Mouse (Mus musculus) embryonic facial prominence, embryonic 14.5 days (tissue): ENCODE data around the gene Frmpd4. TPM values are rescaled to one million over a fixed set of nuclear protein-coding genes. Genes with fewer than 3 reads are reported as not detected.
A peak's percentile ranks its signal among the peaks of the same experiment; 100 is the strongest.

ENCODE experiments used
- ATAC-seq: fragments of 200-750 bp; cut with Nextera tagmentation; 2 replicates; pipeline ENCODE4 v1.8.0; 2017; ENCODE audit warnings: low read depth, moderate number of reproducible peaks, moderate TSS enrichment
- DNase-seq: peaks from one replicate; pipeline ENCODE4 v3.0.0-alpha.2; 2015; ENCODE audit warnings: low spot score
- H3K27ac ChIP-seq: fragments of 300-500 bp; sonication (generic); replicated peaks from 2 replicates; pipeline ENCODE4 v1.5.1; 2014; ENCODE audit warnings: low read depth, mild to moderate bottlenecking, low read length, moderate library complexity
- H3K27me3 ChIP-seq: fragments of 300-500 bp; sonication (generic); replicated peaks from 2 replicates; pipeline ENCODE4 v1.6.1; 2014; ENCODE audit warnings: low read length; ENCODE audit not compliant: control insufficient read depth, insufficient read depth
- H3K36me3 ChIP-seq: fragments of 300-500 bp; sonication (generic); 2 replicates; pipeline ENCODE4 v1.6.1; 2014; ENCODE audit warnings: low read length, mixed read lengths; ENCODE audit not compliant: control insufficient read depth, insufficient read depth
- H3K4me1 ChIP-seq: fragments of 300-500 bp; sonication (generic); 2 replicates; pipeline ENCODE4 v1.6.1; 2014; ENCODE audit warnings: antibody characterized with exemption, low read length; ENCODE audit not compliant: control insufficient read depth, insufficient read depth
- H3K4me2 ChIP-seq: fragments of 300-500 bp; sonication (generic); 2 replicates; pipeline ENCODE4 v1.6.1; 2014; ENCODE audit warnings: low read depth, mild to moderate bottlenecking, low read length, moderate library complexity, mixed read lengths
- H3K4me3 ChIP-seq: fragments of 300-500 bp; sonication (generic); 2 replicates; pipeline ENCODE4 v1.5.1; 2014; ENCODE audit warnings: low read depth, mild to moderate bottlenecking, low read length
- H3K9ac ChIP-seq: fragments of 300-500 bp; sonication (generic); 2 replicates; pipeline ENCODE4 v1.6.1; 2014; ENCODE audit warnings: low read depth, mild to moderate bottlenecking, low read length, moderate library complexity, mixed read lengths
- H3K9me3 ChIP-seq: fragments of 300-500 bp; sonication (generic); 2 replicates; pipeline ENCODE4 v1.6.1; 2016; ENCODE audit warnings: low read length; ENCODE audit not compliant: control insufficient read depth
- WGBS: fragments of 180-500 bp; shearing (Covaris S2); extraction: QIAGEN DNeasy Blood & Tissue Kit; methylation state at CpG from one replicate; pipeline ENCODE4 v1.1.7; 2014; 5-methylcytosine and 5-hydroxymethylcytosine counted together
- polyA plus RNA-seq: library from polyadenylated mRNA; unstranded; fragments of >200 nt; fragmentation: Nextera tagmentation; extraction: Ambion mirVana; gene quantifications from 2 replicates; pipeline ENCODE4 v1.2.1, GENCODE M21; 2014

Gene Frmpd4
- polyA plus RNA-seq, 1 experiment from 2014 or later, result 0.72 TPM

DNA sequence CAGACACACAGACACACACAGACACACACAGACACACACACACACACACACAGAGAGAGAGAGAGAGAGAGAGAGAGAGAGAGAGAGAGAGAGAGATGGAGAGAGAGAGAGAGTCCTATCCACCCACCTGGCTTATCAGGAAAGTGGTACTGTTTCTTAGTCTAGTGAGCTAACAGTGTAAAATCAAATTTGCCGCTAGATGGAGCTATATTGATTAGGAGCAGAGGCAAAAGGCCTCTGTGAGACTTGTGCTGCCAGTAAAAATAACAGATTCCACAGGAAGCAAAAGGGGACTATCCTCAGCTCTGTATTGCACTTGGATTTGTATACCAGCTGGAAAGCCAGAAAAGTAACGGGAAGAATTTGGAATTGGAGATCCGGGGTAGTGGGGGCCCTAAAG lies 161.6 kb downstream of the Frmpd4 start:
- H3K9ac ChIP-seq, result no peak overlapping the region
- no peak overlapping the region for H3K4me3 ChIP-seq
- H3K27ac ChIP-seq, result no peak overlapping the region
- no peaks in the 10 kb centered on the region for H3K4me1 ChIP-seq
- peak; percentile 38 for DNase-seq
- H3K27me3 ChIP-seq, result no peaks in the 10 kb centered on the region
- H3K4me2 ChIP-seq, result no peak overlapping the region
- WGBS, result 24% methylated on average over 3 of the region's 3 CpGs
- no peak for ATAC-seq
- no peaks in the 10 kb centered on the region for H3K9me3 ChIP-seq
- no peaks in the 10 kb centered on the region for H3K36me3 ChIP-seq

DNA sequence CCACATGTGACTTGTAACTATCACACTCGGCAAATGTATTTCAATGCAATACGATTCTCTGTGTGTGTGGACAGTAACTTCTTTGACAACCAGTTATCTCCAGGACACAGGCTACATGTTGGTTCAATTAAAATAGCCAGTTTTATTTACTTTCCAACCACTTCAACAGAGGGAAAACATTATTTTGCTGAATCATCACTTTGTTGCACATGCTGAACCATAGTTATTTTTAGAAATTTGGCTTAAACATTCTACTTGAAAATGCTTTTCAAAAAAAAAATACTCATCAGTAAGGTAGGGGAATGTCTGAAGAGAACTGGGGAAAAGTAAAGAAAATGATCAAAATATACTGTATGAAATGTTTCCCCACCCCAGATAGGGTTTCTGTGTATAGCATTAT lies 173.5 kb downstream of the Frmpd4 start:
- no peak for DNase-seq
- H3K4me3 ChIP-seq, result no peak overlapping the region
- 58% methylated on average over 2 of the region's 2 CpGs for WGBS
- H3K4me1 ChIP-seq, result no peaks in the 10 kb centered on the region
- no peak overlapping the region for H3K27ac ChIP-seq
- no peaks in the 10 kb centered on the region for H3K9me3 ChIP-seq
- no peaks in the 10 kb centered on the region for H3K36me3 ChIP-seq
- no peak for ATAC-seq
- H3K27me3 ChIP-seq, result no peaks in the 10 kb centered on the region
- no peak overlapping the region for H3K9ac ChIP-seq
- H3K4me2 ChIP-seq, result no peak overlapping the region

DNA sequence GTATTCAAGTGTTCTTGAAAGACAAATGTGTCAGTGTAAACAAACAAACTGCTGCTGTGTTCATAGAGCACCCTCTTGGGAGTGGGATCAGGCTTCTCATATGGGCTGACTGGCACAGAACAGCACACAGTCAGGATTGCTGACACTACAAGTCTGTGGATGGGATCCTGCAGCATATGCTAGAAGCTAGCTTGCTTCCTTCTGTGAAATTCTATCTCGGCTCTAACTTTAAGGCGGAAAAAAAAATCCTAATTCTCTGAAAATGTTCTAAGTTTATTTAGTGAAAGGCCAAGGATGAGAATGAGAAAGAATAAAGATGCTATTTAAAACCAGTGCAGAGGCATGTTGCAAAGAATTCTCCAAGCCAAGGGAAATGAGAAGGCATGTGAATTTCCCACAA lies 226.6 kb downstream of the Frmpd4 start:
- H3K9ac ChIP-seq, result no peak overlapping the region
- DNase-seq (no peak), ATAC-seq (no peak)
- H3K9me3 ChIP-seq, result no peaks in the 10 kb centered on the region
- H3K27ac ChIP-seq, result no peak overlapping the region
- WGBS, result 66% methylated on average over 2 of the region's 2 CpGs
- H3K36me3 ChIP-seq, result no peaks in the 10 kb centered on the region
- H3K4me3 ChIP-seq, result no peak overlapping the region
- H3K4me1 ChIP-seq, result no peaks in the 10 kb centered on the region
- peaks cover 6% of the 10 kb centered on the region; the same call in 1 of the 2 replicates for H3K27me3 ChIP-seq
- H3K4me2 ChIP-seq, result no peak overlapping the region

GRCm38 (mm10) chrX:168349320-168350225 lies 227.5 kb downstream of the Frmpd4 start:
- 76% methylated on average over 5 of the region's 5 CpGs for WGBS
- Histone ChIP-seq H3K36me3 (no peaks in the 10 kb centered on the region), H3K9ac (no peak overlapping the region), H3K4me1 (no peaks in the 10 kb centered on the region), H3K27me3 (peaks cover 6% of the 10 kb centered on the region; the same call in 1 of the 2 replicates), H3K9me3 (no peaks in the 10 kb centered on the region), H3K4me2 (no peak overlapping the region), H3K27ac (no peak overlapping the region), H3K4me3 (no peak overlapping the region)
- no peak for DNase-seq
- ATAC-seq, result no peak

DNA sequence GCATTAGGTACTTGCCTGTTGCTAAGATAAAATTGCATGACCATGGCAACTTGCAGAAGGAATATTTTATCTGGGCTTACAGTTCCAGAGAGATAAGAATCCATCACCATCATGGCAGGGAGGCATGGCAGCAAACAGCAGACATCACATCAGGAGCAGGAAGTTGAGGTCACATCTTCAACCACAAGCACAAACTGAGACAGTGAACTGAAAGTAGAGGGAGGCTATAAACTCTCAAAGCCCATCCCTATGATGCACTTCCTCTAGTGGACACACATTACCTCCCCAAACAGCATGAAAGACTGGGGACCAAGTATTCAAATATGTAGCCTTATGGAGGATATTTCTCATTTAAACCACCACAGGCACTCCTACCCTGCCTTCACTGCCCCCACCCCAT lies 238.8 kb downstream of the Frmpd4 start:
- peaks cover 16% of the 10 kb centered on the region; the same call in 1 of the 2 replicates for H3K27me3 ChIP-seq
- no peak overlapping the region for H3K9ac ChIP-seq
- H3K4me2 ChIP-seq, result no peak overlapping the region
- H3K27ac ChIP-seq, result no peak overlapping the region
- no peaks in the 10 kb centered on the region for H3K9me3 ChIP-seq
- H3K4me1 ChIP-seq, result no peaks in the 10 kb centered on the region
- ATAC-seq (no peak), DNase-seq (no peak)
- no peaks in the 10 kb centered on the region for H3K36me3 ChIP-seq
- H3K4me3 ChIP-seq, result no peak overlapping the region

- ATAC-seq (no peak), DNase-seq (no peak)
- WGBS, result 79% methylated on average over 3 of the region's 3 CpGs
- Histone ChIP-seq H3K36me3 (no peaks in the 10 kb centered on the region), H3K9ac (no peak overlapping the region), H3K4me2 (no peak overlapping the region), H3K9me3 (no peaks in the 10 kb centered on the region), H3K27ac (no peak overlapping the region), H3K4me1 (no peaks in the 10 kb centered on the region), H3K4me3 (no peak overlapping the region), H3K27me3 (no peaks in the 10 kb centered on the region; the same call in none of the 2 replicates)
These were observed 251.9 kb downstream of the Frmpd4 start for GRCm38 (mm10) chrX:168325161-168325560.

- 64% methylated on average over 1 of the region's 1 CpGs for WGBS
- no peaks in the 10 kb centered on the region for H3K9me3 ChIP-seq
- ATAC-seq (no peak), DNase-seq (no peak)
- no peak overlapping the region for H3K4me3 ChIP-seq
- no peak overlapping the region for H3K9ac ChIP-seq
- no peak overlapping the region for H3K4me2 ChIP-seq
- H3K27ac ChIP-seq, result no peak overlapping the region
- 0 out of 2 replicates have a peak, but pooled peaks cover 3% of the 10 kb centered on the region for H3K27me3 ChIP-seq
- no peaks in the 10 kb centered on the region for H3K4me1 ChIP-seq
- no peaks in the 10 kb centered on the region for H3K36me3 ChIP-seq
These were observed 264.9 kb downstream of the Frmpd4 start for GRCm38 (mm10) chrX:168312158-168312557.

DNA sequence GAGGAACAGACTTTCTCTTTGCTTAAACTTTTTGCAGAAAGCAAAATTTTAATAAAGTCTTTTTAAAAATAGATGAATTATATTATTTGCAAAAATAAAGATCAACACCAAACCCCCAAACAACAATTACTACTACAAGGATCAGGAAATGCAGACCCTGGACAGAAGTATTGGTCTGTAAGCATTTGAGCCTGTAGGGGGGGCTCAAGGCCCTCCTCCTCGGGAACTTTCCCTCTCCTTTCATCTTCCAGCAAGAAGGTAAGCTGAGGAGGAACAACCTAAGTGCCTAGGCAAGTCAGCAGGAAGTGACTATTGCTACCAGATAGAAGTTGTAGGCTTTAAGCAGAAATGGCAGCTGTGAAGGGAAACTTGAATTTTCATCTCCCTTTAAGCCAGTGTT lies 266.9 kb downstream of the Frmpd4 start:
- no peaks in the 10 kb centered on the region for H3K4me1 ChIP-seq
- H3K9ac ChIP-seq, result no peak overlapping the region
- no peaks in the 10 kb centered on the region for H3K36me3 ChIP-seq
- no peak for DNase-seq
- no peak for ATAC-seq
- no peak overlapping the region for H3K4me2 ChIP-seq
- no peak overlapping the region for H3K27ac ChIP-seq
- 0% methylated on average over 1 of the region's 1 CpGs for WGBS
- peaks cover 6% of the 10 kb centered on the region for H3K27me3 ChIP-seq
- H3K9me3 ChIP-seq, result no peaks in the 10 kb centered on the region
- H3K4me3 ChIP-seq, result no peak overlapping the region

GRCm38 (mm10) chrX:168292506-168292905 lies 284.5 kb downstream of the Frmpd4 start:
- no peak for ATAC-seq
- H3K9ac ChIP-seq, result no peak overlapping the region
- WGBS, result 84% methylated on average over 3 of the region's 3 CpGs
- no peak overlapping the region for H3K27ac ChIP-seq
- H3K4me1 ChIP-seq, result no peaks in the 10 kb centered on the region
- no peaks in the 10 kb centered on the region for H3K36me3 ChIP-seq
- DNase-seq, result no peak
- H3K4me2 ChIP-seq, result no peak overlapping the region
- no peaks in the 10 kb centered on the region for H3K9me3 ChIP-seq
- H3K27me3 ChIP-seq, result peaks cover 6% of the 10 kb centered on the region; the same call in 1 of the 2 replicates
- H3K4me3 ChIP-seq, result no peak overlapping the region
